In the genomic region with DNA sequence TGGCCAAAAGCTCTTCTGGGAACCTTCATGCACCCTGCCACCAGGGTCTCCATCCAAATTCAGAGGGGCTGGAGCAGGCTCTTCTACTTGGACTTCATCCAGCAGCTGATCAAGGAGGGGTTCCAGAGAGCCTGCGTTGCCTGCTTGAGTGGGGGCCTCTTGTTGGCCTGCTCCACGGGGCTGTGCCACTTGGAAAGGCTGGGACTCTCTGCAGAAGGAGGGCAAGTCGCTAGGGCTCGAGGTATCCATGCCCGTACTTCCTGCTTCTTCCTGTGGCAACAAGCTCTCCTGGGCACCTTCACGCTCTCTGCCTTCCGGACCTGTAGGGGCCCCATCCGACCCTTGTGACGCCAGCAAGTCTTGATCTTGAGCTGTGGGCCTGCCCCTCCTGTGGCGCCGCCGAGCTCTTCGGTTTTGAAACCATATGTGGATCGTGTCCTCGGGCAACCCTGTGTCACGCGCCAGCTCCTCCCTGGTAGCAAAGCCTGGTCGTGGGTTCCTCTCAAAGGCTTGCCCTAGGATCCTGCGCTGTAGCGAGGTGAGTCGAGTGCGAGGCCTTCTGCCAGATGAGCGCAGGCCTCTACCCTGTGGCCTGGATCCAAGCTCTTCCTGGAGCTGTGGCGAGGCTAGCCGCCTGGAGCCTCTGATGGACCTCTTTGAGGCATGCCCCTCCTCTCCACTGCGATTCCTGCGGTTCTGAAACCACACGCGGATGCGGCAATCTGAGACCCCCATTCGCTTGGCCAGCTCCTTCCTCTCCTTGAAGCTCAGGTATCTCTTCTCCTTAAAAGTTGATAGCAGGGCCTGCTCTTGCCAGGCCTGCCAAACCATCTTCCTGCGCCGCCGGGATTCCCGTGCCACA, we compare ENCODE assay signal across 8 mouse cellular contexts. TPM values are rescaled to one million over a fixed set of nuclear protein-coding genes. Genes with fewer than 3 reads are reported as not detected.
DNase-seq lines count a peak whose midpoint lies in the region; TF ChIP-seq lines count a peak whose summit lies in the region.
"Not testable (repeated sequence)": the region's sequence is repeated elsewhere in the genome, so short reads cannot be mapped to it uniquely, and the experiment has no call there.

No protein-coding gene starts in this region.

- intact Hi-C loops in gastrocnemius, postnatal 36 days (cut with DNase I) = loop anchor here (5.0 kb wide), 1 partner anchor 790 kb away; no protein-coding TSS in a partner anchor
- intact Hi-C loops in left cerebral cortex, adult 2 months (cut with DNase I) = loop anchor here (5.0 kb wide), 1 partner anchor 795 kb away; no protein-coding TSS in a partner anchor

- peak; percentile 85 for DNase-seq in ZHBTc4 (ENCODE audit: low read depth, low spot score)
- peak; percentile 34 for DNase-seq in embryo, embryonic 10.5 days (ENCODE audit: low spot score)
- peak; percentile 84 to 86 for DNase-seq in gastrocnemius, postnatal 36 days
- DNase-seq in induced T-regulatory cell, adult 2 months (ENCODE audit: low read depth) = peak; percentile 31
- DNase-seq in left cerebral cortex, adult 2 months (ENCODE audit: extremely low spot score in 1 of 2, low spot score in 2 of 2) = peak; percentile 77 to 81
- DNase-seq in lung, postnatal 25 days (ENCODE audit: low spot score) = peak; percentile 72
- DNase-seq in retina, postnatal 1 day = peak; percentile 44
- DNase-seq in urinary bladder, adult 18-20 months (ENCODE audit: low spot score in 2 of 2) = peak; percentile 51 to 85

- TF ChIP-seq CTCF in left cerebral cortex, adult 2 months (IDR thresholded peaks at IDR 0.05) = not testable (repeated sequence)

- not testable (repeated sequence) for H3K4me3 ChIP-seq in left cerebral cortex, adult 2 months

- H3K27ac ChIP-seq in left cerebral cortex, adult 2 months = not testable (repeated sequence)

RNA-seq across cellular contexts. Expression of a gene that starts 0.5 kb away (rescaled TPM):
- total RNA-seq in gastrocnemius, postnatal 36 days (2021) = not detected
- total RNA-seq in left cerebral cortex, adult 2 months (2021) = not detected

RNA-seq across cellular contexts. Expression of a gene that starts 4.5 kb away (rescaled TPM):
- total RNA-seq in gastrocnemius, postnatal 36 days (2021) = not detected
- not detected for total RNA-seq in left cerebral cortex, adult 2 months (2021)

RNA-seq across cellular contexts. Expression of a gene that starts 7.3 kb away (rescaled TPM):
- not detected for total RNA-seq in gastrocnemius, postnatal 36 days (2021)
- total RNA-seq in left cerebral cortex, adult 2 months (2021) = not detected

RNA-seq across cellular contexts. Expression of a gene that starts 23.3 kb away (rescaled TPM):
- total RNA-seq in gastrocnemius, postnatal 36 days (2021) = 10 to 100 TPM; 15.1 to 24.0 TPM
- 100 to 1,000 TPM in 1 of 2 experiments, 10 to 100 TPM in 1; 86.5 to 104 TPM for total RNA-seq in left cerebral cortex, adult 2 months (2021)

Comparison
In these comparisons a context has a peak if more than half of its experiments do, and no peak if none do; other contexts are left out.
1. DNase-seq: peak in every context shown above with its lines; median percentile 85 in ZHBTc4; 85 in gastrocnemius, postnatal 36 days; 79 in left cerebral cortex, adult 2 months; 72 in lung, postnatal 25 days; 68 in urinary bladder, adult 18-20 months; 44 in retina, postnatal 1 day; 34 in embryo, embryonic 10.5 days; 31 in induced T-regulatory cell, adult 2 months.